Mouse (Mus musculus) left cerebral cortex, adult 18-20 months (tissue): Measurements from ENCODE around the gene Cd163l1. TPM values are rescaled to one million over a fixed set of nuclear protein-coding genes. Genes with fewer than 3 reads are reported as not detected.

Experiments
- DNase-seq, 2 experiments: peaks; one replicate each; pipeline ENCODE4 v3.0.0; 2021 to 2022; ENCODE audit warnings: low spot score in 2 of 2, mixed read lengths in 1 of 2
- total RNA-seq, 2 experiments: library from RNA; stranded (reverse); gene quantifications; 2 replicates each; pipeline ENCODE4 v1.2.3; 2021

Gene Cd163l1
- total RNA-seq, 2 experiments from 2014 or later = not detected

DNA sequence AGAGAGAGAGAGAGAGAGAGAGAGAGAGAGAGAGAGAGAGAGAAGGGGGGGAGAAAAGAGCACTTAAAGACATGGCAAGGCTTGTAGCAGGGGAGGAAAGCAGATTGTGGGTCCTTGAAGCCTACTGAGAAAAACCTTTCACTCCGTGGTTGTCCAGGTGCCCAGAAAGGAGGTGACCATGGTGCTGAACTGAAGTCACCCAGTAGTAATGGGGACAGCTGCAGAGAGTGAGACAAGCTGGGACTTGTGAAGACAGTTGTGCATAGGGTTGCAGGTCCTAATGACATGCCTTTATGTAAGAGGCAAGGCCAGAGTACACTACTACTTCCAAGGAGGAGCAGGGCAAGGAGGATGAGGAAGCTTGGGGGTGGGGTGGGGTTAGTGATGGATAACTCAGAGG lies 1.2 kb downstream of the Cd163l1 start:
- DNase-seq = no peak

- no peak for DNase-seq
Observed at GRCm38 (mm10) chr7:140220375-140220774, 2.3 kb downstream of the Cd163l1 start.

DNA sequence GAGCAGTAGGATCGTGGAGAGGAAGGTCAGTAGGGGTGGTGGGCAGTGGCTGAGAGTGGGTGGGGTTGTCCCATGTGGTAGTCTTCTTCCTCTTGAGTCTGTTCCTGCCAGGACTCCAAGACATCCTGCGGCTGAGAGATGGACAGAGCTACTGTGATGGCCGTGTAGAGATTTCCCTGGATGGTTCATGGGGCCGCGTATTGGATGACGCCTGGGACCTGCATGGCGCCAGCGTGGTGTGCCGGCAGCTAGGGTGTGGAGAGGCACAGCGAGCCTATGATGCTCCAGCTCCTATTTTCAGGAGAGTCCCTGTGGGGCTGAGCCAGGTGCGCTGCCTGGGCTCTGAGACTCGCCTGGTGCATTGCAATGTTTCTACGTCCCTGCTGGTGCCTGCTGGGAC lies 6.1 kb downstream of the Cd163l1 start:
- DNase-seq = no peak

- DNase-seq = no peak
Observed at GRCm38 (mm10) chr7:140228476-140228875, 10.4 kb downstream of the Cd163l1 start.

DNA sequence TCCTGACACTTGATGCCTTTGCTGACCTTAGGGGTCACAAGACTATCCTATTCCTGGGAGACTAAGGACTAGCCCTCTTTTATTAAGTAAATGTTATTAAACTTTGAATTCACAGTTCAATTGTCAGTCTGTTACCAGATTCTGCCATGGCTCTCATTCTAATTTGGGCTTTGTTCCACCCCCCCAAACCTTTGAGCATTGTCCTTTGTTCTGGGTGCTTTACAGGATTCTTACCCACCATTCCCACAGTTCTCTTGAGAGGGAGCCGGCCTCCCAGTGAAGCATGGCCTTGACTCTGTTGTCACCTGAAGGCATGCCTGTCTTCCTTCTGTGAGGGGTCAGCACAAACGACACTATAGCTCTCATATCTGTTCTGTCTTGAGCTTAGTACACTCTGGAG lies 13.0 kb downstream of the Cd163l1 start:
- DNase-seq = no peak

- DNase-seq = peak in 1 of 2 experiments; percentile 8
Observed at GRCm38 (mm10) chr7:140233696-140234095, 15.6 kb downstream of the Cd163l1 start.

DNA sequence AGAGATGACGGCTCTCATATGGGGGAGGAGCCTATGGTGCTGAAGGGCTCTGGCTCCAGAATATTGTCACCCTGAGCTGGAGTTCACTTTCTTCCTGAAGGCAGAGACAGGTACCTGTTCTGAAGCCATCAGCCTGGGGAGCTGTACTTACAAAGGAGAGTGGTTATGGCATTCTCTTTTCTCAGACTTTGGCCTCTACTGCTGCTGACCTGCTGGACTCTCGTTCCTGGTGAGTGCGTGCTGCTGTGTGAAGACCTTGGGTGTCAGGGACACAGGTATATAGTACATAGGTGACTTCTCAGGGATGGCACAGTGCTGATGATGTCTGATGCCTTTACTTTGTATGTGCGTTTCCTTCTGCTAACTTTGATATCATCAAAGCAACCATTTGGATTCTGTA lies 29.1 kb downstream of the Cd163l1 start, which contains the start of gene 5830411N06Rik:
Gene 5830411N06Rik (plus strand): TSS at position 69 of the 400 bp plus-strand sequence.
- DNase-seq = no peak

DNA sequence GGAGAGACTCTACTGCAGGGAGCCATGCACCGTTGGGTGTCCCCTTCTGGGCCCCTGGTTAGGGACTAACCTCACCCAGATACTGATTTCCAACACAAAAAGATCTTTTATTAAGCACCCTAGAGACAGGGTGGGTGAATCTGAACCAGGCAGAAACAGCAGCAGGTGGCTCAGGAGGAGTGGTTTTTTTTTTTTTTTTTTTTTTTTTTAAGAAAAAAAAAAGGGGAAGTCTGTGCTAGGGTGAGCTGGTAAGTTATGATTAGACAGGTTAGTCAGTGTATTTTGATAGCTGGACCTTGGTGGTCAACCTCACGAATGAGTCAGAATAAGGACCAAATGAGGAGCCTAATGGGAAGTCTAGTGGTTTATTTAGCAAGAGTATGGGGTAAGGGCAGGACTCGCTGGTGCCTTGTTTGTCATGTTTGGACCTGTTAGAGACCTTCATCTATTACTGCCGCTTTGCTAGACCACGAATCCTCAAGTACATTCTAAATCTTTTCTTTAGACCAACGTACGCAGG lies 35.8 kb downstream of the Cd163l1 start:
- no peak for DNase-seq

Other genes starting within 250 kb of the Cd163l1 start
- gene 6430531B16Rik, start 239.5 kb upstream of the Cd163l1 start, total RNA-seq = 1 to 10 TPM in 1 of 2 experiments, under 1 TPM in 1; 0.96 to 1.7 TPM
- 1 to 10 TPM; 3.3 TPM for gene Adam8, start 225.7 kb upstream of the Cd163l1 start, total RNA-seq
- 10 to 100 TPM; 22.2 to 26.3 TPM for gene Zfp511, start 181.9 kb upstream of the Cd163l1 start, total RNA-seq
- 10 to 100 TPM; 34.5 to 36.1 TPM for gene Tubgcp2, start 181.6 kb upstream of the Cd163l1 start, total RNA-seq
- gene Msx3, start 169.2 kb upstream of the Cd163l1 start, total RNA-seq = not detected
- 100 to 1,000 TPM; 188 to 210 TPM for gene Caly, start 135.7 kb upstream of the Cd163l1 start, total RNA-seq
- gene Prap1, start 124.9 kb upstream of the Cd163l1 start, total RNA-seq = not detected
- 10 to 100 TPM; 51.3 to 51.4 TPM for gene Fuom, start 115.8 kb upstream of the Cd163l1 start, total RNA-seq
- 1 to 10 TPM; 4.7 to 5.0 TPM for gene Paox, start 102.5 kb upstream of the Cd163l1 start, total RNA-seq
- 10 to 100 TPM; 54.7 to 55.9 TPM for gene Echs1, start 101.8 kb upstream of the Cd163l1 start, total RNA-seq
- gene Mtg1, start 80.7 kb upstream of the Cd163l1 start, total RNA-seq = 10 to 100 TPM; 20.3 to 27.5 TPM
- 100 to 1,000 TPM; 119 to 120 TPM for gene Sprn, start 63.4 kb upstream of the Cd163l1 start, total RNA-seq
- gene Olfr522, start 53.5 kb upstream of the Cd163l1 start, total RNA-seq = not detected
- gene Olfr523, start 45.0 kb upstream of the Cd163l1 start, total RNA-seq = not detected
- not detected for gene Olfr524, start 12.3 kb upstream of the Cd163l1 start, total RNA-seq
- under 1 TPM; 0.40 to 0.42 TPM for gene 5830411N06Rik, start 29.0 kb downstream of the Cd163l1 start, total RNA-seq
- gene Olfr525, start 102.6 kb downstream of the Cd163l1 start, total RNA-seq = not detected
- gene Olfr527, start 115.8 kb downstream of the Cd163l1 start, total RNA-seq = not detected
- not detected for gene Olfr60, start 143.4 kb downstream of the Cd163l1 start, total RNA-seq
- gene Olfr530, start 158.1 kb downstream of the Cd163l1 start, total RNA-seq = not detected
- not detected for gene Olfr531, start 184.7 kb downstream of the Cd163l1 start, total RNA-seq
- not detected for gene Olfr532, start 203.4 kb downstream of the Cd163l1 start, total RNA-seq
- gene Olfr533, start 245.1 kb downstream of the Cd163l1 start, total RNA-seq = not detected